Mouse (Mus musculus): ENCODE data around the gene Faim.

Gene Faim

GRCm38 (mm10) chr9:98973561-98973960 is 12.6 kb upstream of the Faim start:
- peak in 1 of 2 experiments; percentile 28 for DNase-seq (ENCODE audit: inconsistent age in 2 of 2, low spot score in 1 of 2)

DNA sequence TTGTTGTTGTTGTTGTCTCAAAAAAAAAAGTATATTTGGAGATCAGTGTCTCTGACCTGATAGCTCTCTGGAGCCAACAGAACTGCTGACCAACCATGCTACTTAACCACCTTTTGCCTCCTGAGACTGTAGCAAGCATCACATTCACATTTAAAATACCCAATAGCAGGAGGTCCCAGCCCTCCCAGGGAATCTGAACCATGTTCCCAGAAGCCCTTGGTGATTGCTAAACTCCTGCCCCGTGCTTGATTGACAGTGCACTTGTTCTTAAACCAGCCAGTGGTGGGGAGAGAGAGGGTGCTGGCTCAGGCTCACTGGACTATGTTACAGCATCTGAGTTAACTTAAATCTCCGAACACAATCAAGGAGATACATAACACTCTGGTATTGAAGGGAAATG is 11.3 kb upstream of the Faim start:
- DNase-seq (ENCODE audit: inconsistent age in 2 of 2, low spot score in 1 of 2) = no peak

DNA sequence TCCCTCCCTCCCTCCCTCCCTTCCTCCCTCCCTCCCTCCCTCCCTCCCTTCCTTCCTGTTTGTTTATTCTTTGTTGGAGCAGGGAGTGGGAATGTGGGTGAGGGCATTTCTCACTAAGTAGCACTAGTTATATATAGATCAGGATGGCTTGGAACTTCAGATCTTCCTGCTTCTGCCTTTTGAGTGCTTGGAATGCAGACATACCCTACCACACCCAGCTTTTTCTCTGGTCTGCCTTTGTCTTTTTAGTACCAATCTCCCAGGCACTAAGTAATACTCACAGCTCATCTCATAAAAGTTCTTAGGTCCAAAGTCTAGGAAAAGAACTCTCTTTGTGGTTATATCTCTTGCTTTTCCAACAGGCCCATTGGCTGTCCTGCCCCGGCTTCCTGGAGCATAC is 10.1 kb upstream of the Faim start:
- DNase-seq (ENCODE audit: inconsistent age in 2 of 2, low spot score in 1 of 2) = no peak

- DNase-seq (ENCODE audit: inconsistent age in 2 of 2, low spot score in 1 of 2) = peak in 1 of 2 experiments; percentile 44
Observed at GRCm38 (mm10) chr9:98976520-98976919, 9.7 kb upstream of the Faim start.

DNA sequence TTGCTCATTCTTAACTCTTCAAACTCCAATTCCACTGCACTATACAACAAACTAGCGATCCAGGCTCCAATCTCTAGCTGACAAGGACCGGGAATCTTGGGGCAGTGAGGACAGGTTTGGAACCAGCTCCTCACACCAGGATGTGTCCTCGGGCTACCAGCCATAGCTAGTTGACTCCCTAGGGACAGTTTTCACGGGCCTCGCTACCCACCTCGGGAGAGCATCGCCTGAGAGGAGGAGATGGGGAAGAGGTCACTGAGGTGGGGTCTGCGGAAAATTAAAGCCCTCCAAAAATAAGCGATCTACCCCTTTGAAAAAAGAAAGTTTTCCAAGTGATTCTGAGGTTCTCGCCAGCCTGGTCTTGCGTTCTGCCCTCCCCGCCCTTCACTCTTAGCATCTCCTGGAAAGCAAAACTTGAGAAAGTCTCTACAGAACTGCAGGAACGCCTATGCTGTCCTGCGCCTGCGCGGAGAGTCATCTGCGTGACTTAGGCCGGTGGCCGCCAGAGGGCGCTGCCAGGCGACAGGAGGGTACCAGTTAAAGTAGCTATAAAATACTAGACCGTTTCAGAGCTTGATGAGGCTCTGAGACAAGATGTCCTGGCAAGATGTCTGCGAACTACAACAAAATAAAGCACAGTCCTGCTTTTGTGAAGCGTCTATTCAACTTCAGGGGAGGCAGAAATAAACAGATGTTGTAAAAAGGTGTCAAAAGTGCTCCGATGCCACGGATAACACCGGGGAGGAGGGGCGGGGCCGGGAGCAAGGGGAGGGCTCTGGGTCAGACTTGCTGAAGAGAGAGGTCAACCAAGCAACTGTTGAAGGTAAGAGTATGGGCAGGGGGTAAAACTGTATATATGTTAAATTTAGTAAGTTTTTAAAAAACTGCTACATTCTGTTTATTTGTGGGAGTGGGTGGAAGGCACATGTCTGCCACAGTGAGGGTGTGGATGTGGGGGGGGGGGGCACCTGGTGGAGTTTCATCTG is 6.4 kb upstream of the Faim start:
- DNase-seq (ENCODE audit: inconsistent age in 2 of 2, low spot score in 1 of 2) = peak; percentile 88 to 96

- no peak for DNase-seq (ENCODE audit: inconsistent age in 2 of 2, low spot score in 1 of 2)
Observed at GRCm38 (mm10) chr9:98986476-98987096, 413 bp downstream of the Faim start.

DNA sequence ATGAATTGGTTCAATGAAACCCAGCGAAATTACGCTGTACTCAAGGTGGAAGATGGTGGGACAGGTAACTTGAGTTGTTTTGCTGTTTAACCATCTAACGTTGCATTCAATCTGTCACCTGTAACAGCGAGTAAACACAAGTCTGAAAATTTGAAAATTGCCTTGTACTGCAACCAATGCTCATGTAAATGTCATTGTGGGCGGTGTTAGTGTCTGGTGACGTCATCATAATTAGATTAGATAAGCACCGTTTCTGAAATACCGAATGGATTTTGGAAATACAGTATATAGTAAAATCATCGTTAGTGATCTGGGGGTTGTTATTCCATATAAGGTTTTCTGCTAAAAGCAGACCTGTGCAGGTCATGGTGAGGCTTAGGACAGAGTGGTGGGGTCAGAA is 958 bp downstream of the Faim start:
- DNase-seq (ENCODE audit: inconsistent age in 2 of 2, low spot score in 1 of 2) = peak in 1 of 2 experiments; percentile 55

DNA sequence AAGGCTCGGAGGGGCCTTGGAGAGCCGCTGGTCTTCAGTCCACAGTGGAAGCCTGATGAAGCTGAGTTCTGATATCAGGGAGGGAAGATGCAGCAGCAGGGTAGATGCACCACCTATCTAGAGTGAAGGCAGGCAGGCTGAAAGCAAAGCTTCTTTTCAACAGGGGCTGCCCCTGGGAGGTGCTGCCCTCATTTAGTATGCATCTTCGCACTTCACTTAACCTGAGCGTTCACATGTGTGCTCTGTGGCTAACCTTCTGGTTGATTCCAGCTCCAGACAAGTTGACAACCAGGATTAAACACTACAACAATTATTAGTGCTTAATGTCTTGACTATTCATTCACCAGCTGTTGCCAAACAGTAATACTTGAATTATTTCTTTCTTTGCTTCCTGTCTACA is 7.9 kb downstream of the Faim start:
- DNase-seq (ENCODE audit: inconsistent age in 2 of 2, low spot score in 1 of 2) = no peak

- no peak for DNase-seq (ENCODE audit: inconsistent age in 2 of 2, low spot score in 1 of 2)
Observed at GRCm38 (mm10) chr9:98999881-99000339, 13.7 kb downstream of the Faim start.

GRCm38 (mm10) chr9:99001326-99001725 is 15.2 kb downstream of the Faim start:
- DNase-seq (ENCODE audit: inconsistent age in 2 of 2, low spot score in 1 of 2) = no peak

DNA sequence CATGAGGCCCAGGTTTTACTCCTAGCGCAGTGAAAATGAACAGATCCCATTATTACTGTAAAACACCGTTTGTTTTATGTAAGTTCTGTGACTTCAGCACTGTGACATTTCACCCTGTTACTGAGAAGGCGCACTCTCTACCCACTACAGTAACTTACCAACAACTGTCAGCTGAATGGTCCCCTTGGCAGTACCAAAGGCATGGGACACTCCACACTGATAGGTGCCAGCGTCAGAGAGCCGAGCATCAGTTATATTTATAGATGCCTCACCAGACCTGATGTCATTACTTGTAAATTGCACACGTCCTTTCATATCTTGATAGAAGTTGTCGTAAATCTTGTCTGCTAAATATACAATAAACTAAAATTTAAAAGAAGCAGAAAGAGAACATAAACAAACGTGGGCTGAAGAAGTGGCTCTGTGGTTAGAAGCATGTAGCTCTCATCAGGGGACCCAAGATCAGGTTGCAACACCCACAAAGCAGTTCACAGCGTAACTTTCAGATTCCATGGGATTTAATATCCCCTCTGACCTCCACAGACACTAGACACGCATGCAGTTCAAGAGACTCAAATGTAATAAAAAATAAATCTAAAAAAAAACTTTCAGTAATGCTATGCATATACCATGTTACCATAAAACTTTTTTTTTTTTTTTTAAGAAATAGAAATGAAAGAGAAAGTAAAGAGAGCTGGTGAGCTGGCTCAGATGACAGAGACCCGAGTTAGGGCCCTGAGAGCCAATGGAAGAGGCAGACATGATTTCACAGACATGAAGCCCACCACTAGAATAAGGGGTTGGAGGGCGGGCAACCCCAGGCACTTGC is 23.1 kb downstream of the Faim start:
- no peak for DNase-seq (ENCODE audit: inconsistent age in 2 of 2, low spot score in 1 of 2)

GRCm38 (mm10) chr9:99009898-99010199 is 23.7 kb downstream of the Faim start:
- DNase-seq (ENCODE audit: inconsistent age in 2 of 2, low spot score in 1 of 2) = no peak

- peak; percentile 23 to 61 for DNase-seq (ENCODE audit: inconsistent age in 2 of 2, low spot score in 1 of 2)
Observed at GRCm38 (mm10) chr9:99016301-99016700, 30.1 kb downstream of the Faim start.

DNA sequence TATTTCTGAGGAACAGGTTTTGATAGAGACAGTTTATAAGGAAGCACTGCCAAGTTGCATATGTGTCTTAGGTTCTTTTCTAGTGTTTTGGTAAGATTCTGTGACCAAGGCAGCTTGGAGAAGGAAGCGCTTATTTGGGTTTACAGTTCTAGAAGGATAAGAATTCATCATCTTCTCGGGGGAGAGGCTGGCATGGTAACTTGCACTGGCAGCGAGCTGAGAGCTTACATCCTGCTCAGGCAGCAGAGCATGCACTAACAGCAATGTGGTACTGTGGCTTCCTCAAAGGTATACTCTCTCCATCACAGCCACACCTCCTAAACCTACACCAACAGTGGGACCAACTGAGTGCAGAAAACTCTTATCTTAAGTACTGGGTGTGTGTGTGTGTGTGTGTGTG is 30.6 kb downstream of the Faim start:
- DNase-seq (ENCODE audit: inconsistent age in 2 of 2, low spot score in 1 of 2) = no peak

DNA sequence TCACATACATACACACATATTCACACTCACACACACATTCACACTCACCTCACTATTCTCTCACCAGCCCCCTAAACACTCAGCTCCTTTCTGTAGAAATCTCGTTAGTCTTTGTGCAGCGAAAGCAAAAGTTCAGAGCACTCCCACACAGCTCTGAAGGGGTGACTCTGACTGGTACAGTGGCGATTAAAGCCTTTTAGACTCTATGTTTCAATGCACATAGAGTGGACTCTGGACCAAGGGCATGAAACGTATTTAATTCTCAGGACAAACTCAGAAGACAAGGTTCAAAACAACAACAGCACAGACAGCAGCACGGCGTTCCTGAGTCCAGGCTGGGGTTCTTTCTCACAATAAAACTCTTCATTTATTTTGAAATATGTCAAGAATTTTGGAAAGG is 31.5 kb downstream of the Faim start:
- no peak for DNase-seq (ENCODE audit: inconsistent age in 2 of 2, low spot score in 1 of 2)

- no peak for DNase-seq (ENCODE audit: inconsistent age in 2 of 2, low spot score in 1 of 2)
Observed at GRCm38 (mm10) chr9:99021166-99021565, 35.0 kb downstream of the Faim start.

GRCm38 (mm10) chr9:99021751-99022150 is 35.6 kb downstream of the Faim start:
- no peak for DNase-seq (ENCODE audit: inconsistent age in 2 of 2, low spot score in 1 of 2)

DNA sequence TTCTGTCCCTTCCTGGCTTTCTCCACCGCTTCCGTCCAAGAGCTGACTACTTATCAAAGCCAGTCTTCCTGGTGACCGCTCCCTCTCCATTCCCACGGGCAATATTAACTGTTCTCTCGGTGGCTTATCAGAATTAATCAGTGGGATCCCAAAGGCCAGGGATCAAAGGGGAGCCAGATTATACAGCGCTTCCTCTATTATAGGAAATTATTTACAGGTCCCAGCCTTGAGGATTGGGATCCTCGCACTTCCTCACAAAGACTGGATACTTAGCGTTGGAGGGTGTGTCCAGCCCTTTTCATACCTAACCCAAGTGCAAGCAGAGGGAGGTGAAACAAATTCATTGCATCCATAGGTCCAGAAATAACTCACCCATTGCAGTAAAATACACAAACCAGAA is 45.9 kb downstream of the Faim start:
- no peak for DNase-seq (ENCODE audit: inconsistent age in 2 of 2, low spot score in 1 of 2)

- DNase-seq (ENCODE audit: inconsistent age in 2 of 2, low spot score in 1 of 2) = no peak
Observed at GRCm38 (mm10) chr9:99034111-99034510, 47.9 kb downstream of the Faim start.

DNA sequence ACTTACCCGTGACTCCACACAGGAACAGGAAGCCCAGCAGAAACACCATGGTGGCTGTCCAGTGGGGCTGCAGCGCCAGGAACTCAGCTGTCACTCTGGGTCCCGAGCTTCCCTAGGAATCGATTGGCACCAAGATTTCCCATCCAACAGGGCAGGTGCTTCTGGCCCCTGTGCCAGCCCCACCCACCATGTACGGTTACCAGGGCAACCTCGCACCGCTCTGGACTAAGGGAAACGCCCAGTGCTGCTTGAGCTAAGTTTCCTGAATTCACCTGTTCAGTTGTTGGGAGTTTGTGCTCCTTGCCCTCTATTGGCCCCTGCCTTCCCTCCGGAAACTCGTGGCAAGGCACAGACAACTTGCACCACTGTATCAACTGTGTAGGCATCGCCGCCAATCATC is 49.4 kb downstream of the Faim start, which contains the start of gene Gm1123:
Gene Gm1123 (minus strand): TSS at position 141 of the 400 bp plus-strand sequence.
- no peak for DNase-seq (ENCODE audit: inconsistent age in 2 of 2, low spot score in 1 of 2)

- no peak for DNase-seq (ENCODE audit: inconsistent age in 2 of 2, low spot score in 1 of 2)
Observed at GRCm38 (mm10) chr9:99041994-99042393, 55.8 kb downstream of the Faim start.

All from adrenal gland, adult (tissue).